Mouse (Mus musculus): ENCODE data around the gene Zfp804a. TPM values are rescaled to one million over a fixed set of nuclear protein-coding genes. Genes with fewer than 3 reads are reported as not detected.

The Zfp804a gene
- polyA plus RNA-seq, 1 experiment from 2014 or later: 4.4 TPM

DNA sequence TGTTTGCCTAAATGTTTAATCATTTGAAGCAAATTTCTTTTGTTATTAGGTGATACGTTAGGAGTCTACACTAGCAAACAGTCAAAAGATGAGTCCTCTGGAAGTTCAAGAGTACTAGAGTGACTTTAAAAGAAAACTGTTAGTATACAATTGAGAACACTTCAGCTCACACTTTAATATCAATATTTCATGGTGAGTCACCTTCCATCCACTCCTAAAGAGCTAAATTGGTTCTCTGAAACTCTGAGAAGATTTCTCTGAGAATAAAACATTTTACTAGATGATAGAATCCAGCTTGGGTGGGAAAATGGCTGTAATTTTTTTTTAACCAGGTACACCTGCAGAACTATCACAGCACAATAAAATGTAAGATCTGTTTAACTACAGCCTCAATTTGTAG, 157.6 kb downstream of the Zfp804a start:
- no peak overlapping the region for H3K9ac ChIP-seq (ENCODE audit: low read length)
- DNase-seq (ENCODE audit: low spot score) (no peak), ATAC-seq (replicated peaks; ENCODE audit: low FRiP score, low TSS enrichment, low read depth) (no peak)
- no peaks in the 10 kb centered on the region for H3K4me1 ChIP-seq (replicated peaks; ENCODE audit: control insufficient read depth, insufficient read depth, low read length)
- H3K4me3 ChIP-seq (ENCODE audit: low read depth, low read length): no peak overlapping the region
- H3K9me3 ChIP-seq (ENCODE audit: control insufficient read depth, low read length): no peaks in the 10 kb centered on the region
- H3K4me2 ChIP-seq (ENCODE audit: low read length): no peak overlapping the region
- H3K36me3 ChIP-seq (ENCODE audit: control insufficient read depth, insufficient read depth, low read length): no peaks in the 10 kb centered on the region
- 74% methylated on average over 1 of the region's 1 CpGs for WGBS
- H3K27ac ChIP-seq (ENCODE audit: low read depth): no peak overlapping the region
- H3K27me3 ChIP-seq (replicated peaks; ENCODE audit: control insufficient read depth, insufficient read depth, low read length): no peaks in the 10 kb centered on the region

DNA sequence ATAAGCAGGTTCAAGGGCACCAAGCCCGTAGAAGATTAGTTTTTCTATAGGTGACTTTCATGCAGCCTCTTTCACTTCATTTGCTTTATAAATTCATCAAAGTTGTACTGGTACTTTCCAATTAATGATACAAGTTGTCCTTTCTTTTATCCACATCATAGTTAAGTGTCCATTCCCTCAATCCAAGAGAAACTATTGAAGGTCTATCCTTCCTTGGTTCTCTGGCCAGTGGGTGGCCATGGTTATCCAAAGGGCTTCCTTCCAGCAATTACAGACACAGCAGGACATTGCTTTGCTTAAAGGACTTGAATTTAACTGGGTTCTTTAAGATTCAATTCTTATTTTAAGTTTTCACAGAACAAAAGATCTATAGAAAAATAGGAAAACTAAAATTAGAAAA, 158.9 kb downstream of the Zfp804a start:
- no peaks in the 10 kb centered on the region for H3K4me1 ChIP-seq (replicated peaks; ENCODE audit: control insufficient read depth, insufficient read depth, low read length)
- no peak for DNase-seq (ENCODE audit: low spot score)
- WGBS: 88% methylated on average over 1 of the region's 1 CpGs
- H3K4me3 ChIP-seq (ENCODE audit: low read depth, low read length): no peak overlapping the region
- H3K9me3 ChIP-seq (ENCODE audit: control insufficient read depth, low read length): no peaks in the 10 kb centered on the region
- no peaks in the 10 kb centered on the region for H3K36me3 ChIP-seq (ENCODE audit: control insufficient read depth, insufficient read depth, low read length)
- no peak for ATAC-seq (replicated peaks; ENCODE audit: low FRiP score, low TSS enrichment, low read depth)
- H3K4me2 ChIP-seq (ENCODE audit: low read length): no peak overlapping the region
- no peaks in the 10 kb centered on the region for H3K27me3 ChIP-seq (replicated peaks; ENCODE audit: control insufficient read depth, insufficient read depth, low read length)
- no peak overlapping the region for H3K9ac ChIP-seq (ENCODE audit: low read length)
- H3K27ac ChIP-seq (ENCODE audit: low read depth): no peak overlapping the region

DNA sequence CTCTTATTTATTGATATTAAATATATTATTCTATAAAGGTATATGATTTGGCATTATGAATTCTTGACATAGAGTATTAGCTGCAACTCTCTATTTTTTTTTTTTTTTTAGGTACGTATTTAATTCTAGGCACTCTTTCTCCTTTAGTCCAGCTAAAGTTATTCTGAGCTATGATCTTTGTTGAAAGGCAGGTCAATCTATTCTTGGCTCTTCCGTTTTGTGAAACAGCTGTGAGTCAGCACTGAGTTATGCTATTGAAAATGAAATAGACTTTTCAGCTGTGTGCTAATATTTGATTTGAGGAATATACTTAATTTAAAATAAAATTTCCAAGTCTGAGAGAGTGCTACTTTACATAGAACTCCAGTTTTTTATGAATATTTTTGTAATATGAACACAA, 164.9 kb downstream of the Zfp804a start:
- no peaks in the 10 kb centered on the region for H3K27me3 ChIP-seq (replicated peaks; ENCODE audit: control insufficient read depth, insufficient read depth, low read length)
- WGBS: 67% methylated on average over 2 of the region's 2 CpGs
- ATAC-seq (replicated peaks; ENCODE audit: low FRiP score, low TSS enrichment, low read depth) (no peak), DNase-seq (ENCODE audit: low spot score) (no peak)
- H3K9ac ChIP-seq (ENCODE audit: low read length): no peak overlapping the region
- no peaks in the 10 kb centered on the region for H3K36me3 ChIP-seq (ENCODE audit: control insufficient read depth, insufficient read depth, low read length)
- no peaks in the 10 kb centered on the region for H3K9me3 ChIP-seq (ENCODE audit: control insufficient read depth, low read length)
- no peaks in the 10 kb centered on the region for H3K4me1 ChIP-seq (replicated peaks; ENCODE audit: control insufficient read depth, insufficient read depth, low read length)
- H3K4me3 ChIP-seq (ENCODE audit: low read depth, low read length): no peak overlapping the region
- no peak overlapping the region for H3K27ac ChIP-seq (ENCODE audit: low read depth)
- no peak overlapping the region for H3K4me2 ChIP-seq (ENCODE audit: low read length)

DNA sequence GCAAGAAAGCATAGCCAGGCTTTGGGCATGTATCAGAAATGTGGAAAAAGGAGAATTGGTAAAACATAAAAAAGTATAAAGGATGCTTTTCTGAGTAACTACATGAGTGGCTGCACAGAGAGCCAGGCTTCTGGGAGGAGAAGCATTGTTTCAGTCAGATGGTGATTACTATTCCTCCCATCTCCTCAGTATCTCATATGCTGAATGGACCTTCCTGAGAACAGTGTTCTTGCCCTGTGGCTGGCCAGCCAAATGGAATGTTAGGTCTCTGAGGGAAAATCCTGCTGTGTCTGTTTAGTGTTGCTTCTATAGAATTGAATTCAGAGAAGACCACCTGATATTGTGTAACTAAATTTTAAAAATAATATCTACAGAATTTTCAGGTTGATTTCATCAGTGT, 193.0 kb downstream of the Zfp804a start:
- Histone ChIP-seq H3K36me3 (ENCODE audit: control insufficient read depth, insufficient read depth, low read length) (no peaks in the 10 kb centered on the region), H3K4me2 (ENCODE audit: low read length) (no peak overlapping the region), H3K4me1 (replicated peaks; ENCODE audit: control insufficient read depth, insufficient read depth, low read length) (no peaks in the 10 kb centered on the region), H3K27ac (ENCODE audit: low read depth) (no peak overlapping the region), H3K9me3 (ENCODE audit: control insufficient read depth, low read length) (no peaks in the 10 kb centered on the region), H3K9ac (ENCODE audit: low read length) (no peak overlapping the region), H3K27me3 (replicated peaks; ENCODE audit: control insufficient read depth, insufficient read depth, low read length) (no peaks in the 10 kb centered on the region), H3K4me3 (ENCODE audit: low read depth, low read length) (no peak overlapping the region)
- no peak for ATAC-seq (replicated peaks; ENCODE audit: low FRiP score, low TSS enrichment, low read depth)
- DNase-seq (ENCODE audit: low spot score): no peak

GRCm38 (mm10) chr2:82246902-82247522, 194.0 kb downstream of the Zfp804a start:
- DNase-seq (ENCODE audit: low spot score) (no peak), ATAC-seq (replicated peaks; ENCODE audit: low FRiP score, low TSS enrichment, low read depth) (no peak)
- Histone ChIP-seq H3K36me3 (ENCODE audit: control insufficient read depth, insufficient read depth, low read length) (no peaks in the 10 kb centered on the region), H3K9me3 (ENCODE audit: control insufficient read depth, low read length) (no peaks in the 10 kb centered on the region), H3K27me3 (replicated peaks; ENCODE audit: control insufficient read depth, insufficient read depth, low read length) (no peaks in the 10 kb centered on the region), H3K4me1 (replicated peaks; ENCODE audit: control insufficient read depth, insufficient read depth, low read length) (no peaks in the 10 kb centered on the region), H3K9ac (ENCODE audit: low read length) (no peak overlapping the region), H3K4me3 (ENCODE audit: low read depth, low read length) (no peak overlapping the region), H3K27ac (ENCODE audit: low read depth) (no peak overlapping the region), H3K4me2 (ENCODE audit: low read length) (no peak overlapping the region)

GRCm38 (mm10) chr2:82253382-82253781, 200.4 kb downstream of the Zfp804a start:
- Histone ChIP-seq H3K9ac (ENCODE audit: low read length) (no peak overlapping the region), H3K4me3 (ENCODE audit: low read depth, low read length) (no peak overlapping the region), H3K4me1 (replicated peaks; ENCODE audit: control insufficient read depth, insufficient read depth, low read length) (no peaks in the 10 kb centered on the region), H3K27me3 (replicated peaks; ENCODE audit: control insufficient read depth, insufficient read depth, low read length) (no peaks in the 10 kb centered on the region), H3K36me3 (ENCODE audit: control insufficient read depth, insufficient read depth, low read length) (no peaks in the 10 kb centered on the region), H3K9me3 (ENCODE audit: control insufficient read depth, low read length) (no peaks in the 10 kb centered on the region), H3K27ac (ENCODE audit: low read depth) (no peak overlapping the region), H3K4me2 (ENCODE audit: low read length) (no peak overlapping the region)
- no peak for ATAC-seq (replicated peaks; ENCODE audit: low FRiP score, low TSS enrichment, low read depth)
- no peak for DNase-seq (ENCODE audit: low spot score)
- WGBS: 69% methylated on average over 5 of the region's 5 CpGs

DNA sequence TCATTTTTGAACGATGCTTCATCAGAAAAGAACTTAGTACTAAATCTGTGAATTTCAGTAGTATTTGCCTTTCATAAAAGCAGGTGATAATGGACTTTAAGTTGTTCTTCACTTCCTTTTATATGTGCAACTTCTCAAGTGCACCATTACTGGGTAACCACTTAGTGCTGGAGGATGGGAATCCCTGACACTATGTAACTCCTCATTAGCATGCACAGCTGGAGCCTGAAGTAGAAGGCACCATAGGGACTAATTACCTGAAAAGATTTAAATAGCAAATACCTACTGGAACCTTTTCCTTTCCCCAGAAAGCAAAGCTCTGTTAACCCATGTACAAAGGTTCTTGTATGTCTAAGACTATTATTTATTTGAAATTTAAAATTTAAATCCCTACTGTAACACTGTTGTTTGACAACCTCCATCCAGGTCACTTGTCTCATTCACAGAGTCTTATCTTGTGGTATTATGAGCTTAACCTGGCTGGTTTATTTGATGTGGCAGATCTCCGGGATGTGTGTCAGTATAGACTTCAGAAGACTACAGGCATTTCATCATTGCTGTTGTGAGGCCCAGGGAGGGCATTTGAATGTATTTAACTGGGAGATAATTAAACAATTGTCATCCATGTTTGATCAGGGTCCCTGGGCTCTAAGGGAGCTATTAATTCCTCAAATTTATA, 229.7 kb downstream of the Zfp804a start:
- H3K4me2 ChIP-seq (ENCODE audit: low read length): no peak overlapping the region
- 84% methylated on average over 2 of the region's 2 CpGs for WGBS
- H3K27ac ChIP-seq (ENCODE audit: low read depth): no peak overlapping the region
- no peaks in the 10 kb centered on the region for H3K27me3 ChIP-seq (replicated peaks; ENCODE audit: control insufficient read depth, insufficient read depth, low read length)
- H3K4me3 ChIP-seq (ENCODE audit: low read depth, low read length): no peak overlapping the region
- no peak overlapping the region for H3K9ac ChIP-seq (ENCODE audit: low read length)
- H3K9me3 ChIP-seq (ENCODE audit: control insufficient read depth, low read length): no peaks in the 10 kb centered on the region
- DNase-seq (ENCODE audit: low spot score) (no peak), ATAC-seq (replicated peaks; ENCODE audit: low FRiP score, low TSS enrichment, low read depth) (no peak)
- no peaks in the 10 kb centered on the region for H3K4me1 ChIP-seq (replicated peaks; ENCODE audit: control insufficient read depth, insufficient read depth, low read length)
- H3K36me3 ChIP-seq (ENCODE audit: control insufficient read depth, insufficient read depth, low read length): no peaks in the 10 kb centered on the region

DNA sequence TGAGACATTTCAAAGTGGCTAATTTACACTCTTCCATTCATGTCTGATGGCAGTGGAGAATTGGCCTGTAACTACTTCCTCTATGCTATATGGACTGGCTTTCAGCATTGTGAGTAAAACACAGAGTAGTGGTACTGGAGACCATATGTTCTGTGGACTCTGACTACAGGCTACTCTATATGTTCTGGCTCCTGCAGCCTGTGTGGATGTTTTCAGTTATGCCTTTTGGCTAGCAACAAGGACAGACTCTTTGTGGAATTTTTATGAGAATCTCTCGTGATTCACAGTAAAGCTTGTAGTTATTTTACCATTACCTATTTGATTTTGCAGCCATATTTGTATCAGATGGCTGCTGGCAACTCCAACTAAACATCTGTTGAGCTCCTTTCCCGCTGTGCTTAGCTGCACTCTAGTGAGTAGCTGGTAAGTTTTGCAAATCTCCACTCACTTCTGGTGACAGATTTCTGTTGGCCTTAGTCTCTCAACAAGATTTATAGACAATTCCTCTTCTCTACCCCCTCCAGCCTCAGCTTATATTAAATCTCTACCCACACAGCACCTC, 242.0 kb downstream of the Zfp804a start:
- Histone ChIP-seq H3K4me1 (replicated peaks; ENCODE audit: control insufficient read depth, insufficient read depth, low read length) (no peaks in the 10 kb centered on the region), H3K27me3 (replicated peaks; ENCODE audit: control insufficient read depth, insufficient read depth, low read length) (no peaks in the 10 kb centered on the region), H3K4me3 (ENCODE audit: low read depth, low read length) (no peak overlapping the region), H3K9me3 (ENCODE audit: control insufficient read depth, low read length) (no peaks in the 10 kb centered on the region), H3K4me2 (ENCODE audit: low read length) (no peak overlapping the region), H3K9ac (ENCODE audit: low read length) (no peak overlapping the region), H3K36me3 (ENCODE audit: control insufficient read depth, insufficient read depth, low read length) (no peaks in the 10 kb centered on the region), H3K27ac (ENCODE audit: low read depth) (no peak overlapping the region)
- 73% methylated on average over 2 of the region's 2 CpGs for WGBS
- DNase-seq (ENCODE audit: low spot score) (no peak), ATAC-seq (replicated peaks; ENCODE audit: low FRiP score, low TSS enrichment, low read depth) (no peak)

All from intestine, embryonic 14.5 days (tissue).